Mouse (Mus musculus) frontal cortex, adult 2 months (tissue): ENCODE data around the gene Tent5a. TPM values are rescaled to one million over a fixed set of nuclear protein-coding genes. Genes with fewer than 3 reads are reported as not detected.

Experiments used
- DNase-seq, 2 experiments: peaks; one replicate each; pipeline ENCODE4 v3.0.0; 2022; ENCODE audit warnings: low spot score in 1 of 2; ENCODE audit errors: extremely low spot score in 1 of 2
- polyA plus RNA-seq: library from polyadenylated mRNA; depleted of rRNA; stranded (reverse); fragments of >200 nt; gene quantifications from 2 replicates; pipeline ENCODE4 v1.2.3, GENCODE M21; 2012; rRNA removed

Gene Tent5a
- 2.1 and 2.2 TPM in 2 replicates for polyA plus RNA-seq

- peak in 1 of 2 experiments; percentile 51 for DNase-seq
Observed at GRCm38 (mm10) chr9:85327242-85328211, at the start of gene Tent5a. TSS of gene Tent5a (minus strand) at chr9:85327348.

DNA sequence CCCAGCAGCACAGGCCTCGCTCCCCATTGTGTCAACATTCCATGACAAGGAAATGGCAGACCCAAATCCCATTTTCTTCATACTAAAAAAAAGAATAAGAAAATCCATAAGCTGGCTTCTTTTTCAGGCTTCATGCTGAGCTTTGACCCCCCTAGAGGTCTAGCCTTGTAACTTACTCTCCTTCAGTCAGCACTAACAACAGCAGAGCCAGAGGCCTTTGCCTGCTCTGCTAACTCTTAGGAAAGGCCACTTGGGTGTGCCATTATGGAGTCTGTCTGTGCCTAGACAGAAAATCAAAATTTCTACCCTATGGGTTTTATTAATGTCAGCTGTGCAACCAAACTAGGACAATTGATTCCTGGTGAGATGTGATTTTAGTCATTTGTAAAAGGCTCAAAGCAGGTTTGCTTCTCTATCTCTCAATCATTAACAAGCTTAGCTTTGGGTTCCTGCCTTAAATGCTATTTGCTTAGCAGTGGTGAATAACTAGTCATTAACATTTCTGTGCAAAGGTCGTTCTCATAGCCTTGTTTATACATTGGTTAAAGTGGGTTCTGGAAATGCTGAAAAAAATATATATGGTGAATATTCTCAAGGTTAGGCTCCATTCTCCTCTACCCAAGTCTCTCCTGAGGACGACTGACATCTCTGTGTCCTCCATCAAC lies 49.6 kb upstream of the Tent5a start:
- DNase-seq = no peak

GRCm38 (mm10) chr9:85375152-85375551 lies 48.0 kb upstream of the Tent5a start:
- no peak for DNase-seq

DNA sequence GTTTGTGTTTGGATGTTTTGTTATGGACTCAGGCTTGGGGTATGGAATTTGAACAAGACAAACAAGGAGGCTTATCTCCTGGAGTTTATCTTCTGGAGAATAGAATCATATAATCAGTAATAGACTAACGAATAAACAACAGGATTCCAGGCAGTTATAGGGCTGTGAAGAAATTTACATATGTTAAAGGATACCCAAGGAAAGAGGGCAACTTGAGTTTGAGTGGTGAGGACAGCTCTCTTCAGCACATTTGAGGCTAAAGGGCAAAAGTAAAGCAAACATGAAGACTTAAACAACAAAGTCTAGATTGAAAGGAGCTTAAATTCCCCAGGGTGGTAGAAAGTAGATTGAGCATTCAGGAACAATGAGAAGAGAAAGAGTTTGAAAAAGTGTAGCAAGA lies 44.9 kb upstream of the Tent5a start:
- DNase-seq = no peak

- no peak for DNase-seq
Observed at GRCm38 (mm10) chr9:85369512-85369911, 42.4 kb upstream of the Tent5a start.

GRCm38 (mm10) chr9:85357154-85357860 lies 30.2 kb upstream of the Tent5a start:
- no peak for DNase-seq

- DNase-seq = no peak
Observed at GRCm38 (mm10) chr9:85355559-85355958, 28.4 kb upstream of the Tent5a start.

DNA sequence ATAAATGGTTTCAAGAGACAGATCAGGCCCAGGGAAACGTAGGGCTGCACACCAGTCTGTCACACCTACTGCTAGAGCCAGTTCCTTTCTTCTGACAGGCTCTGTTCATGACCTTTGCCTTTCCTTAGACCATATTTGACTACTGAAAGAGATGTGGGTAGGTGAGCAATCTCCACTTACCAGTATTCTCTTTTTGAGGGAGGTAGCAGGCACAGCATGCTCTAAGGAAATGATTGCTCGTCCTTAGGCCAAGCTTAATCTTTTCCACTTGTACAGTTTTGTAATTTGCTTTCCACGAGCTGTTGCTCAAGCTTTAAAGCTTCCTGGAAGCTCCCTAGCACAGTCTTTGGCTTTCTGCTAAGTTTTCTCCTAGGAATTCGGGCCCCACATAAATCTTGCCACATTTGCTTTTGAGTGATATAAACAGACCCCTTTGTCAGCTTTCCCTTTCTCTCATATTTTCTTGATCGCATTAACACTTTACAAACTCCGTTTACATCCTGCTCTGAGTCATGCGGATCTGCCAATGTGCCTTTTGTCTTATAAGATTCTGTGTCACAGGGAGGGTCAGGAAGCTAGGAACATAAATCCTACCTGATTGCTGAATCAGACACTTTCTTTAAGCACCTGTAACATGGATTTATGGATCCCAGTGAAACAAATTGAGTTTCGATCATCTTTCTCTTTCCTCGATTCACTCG lies 20.8 kb upstream of the Tent5a start:
- DNase-seq = no peak

DNA sequence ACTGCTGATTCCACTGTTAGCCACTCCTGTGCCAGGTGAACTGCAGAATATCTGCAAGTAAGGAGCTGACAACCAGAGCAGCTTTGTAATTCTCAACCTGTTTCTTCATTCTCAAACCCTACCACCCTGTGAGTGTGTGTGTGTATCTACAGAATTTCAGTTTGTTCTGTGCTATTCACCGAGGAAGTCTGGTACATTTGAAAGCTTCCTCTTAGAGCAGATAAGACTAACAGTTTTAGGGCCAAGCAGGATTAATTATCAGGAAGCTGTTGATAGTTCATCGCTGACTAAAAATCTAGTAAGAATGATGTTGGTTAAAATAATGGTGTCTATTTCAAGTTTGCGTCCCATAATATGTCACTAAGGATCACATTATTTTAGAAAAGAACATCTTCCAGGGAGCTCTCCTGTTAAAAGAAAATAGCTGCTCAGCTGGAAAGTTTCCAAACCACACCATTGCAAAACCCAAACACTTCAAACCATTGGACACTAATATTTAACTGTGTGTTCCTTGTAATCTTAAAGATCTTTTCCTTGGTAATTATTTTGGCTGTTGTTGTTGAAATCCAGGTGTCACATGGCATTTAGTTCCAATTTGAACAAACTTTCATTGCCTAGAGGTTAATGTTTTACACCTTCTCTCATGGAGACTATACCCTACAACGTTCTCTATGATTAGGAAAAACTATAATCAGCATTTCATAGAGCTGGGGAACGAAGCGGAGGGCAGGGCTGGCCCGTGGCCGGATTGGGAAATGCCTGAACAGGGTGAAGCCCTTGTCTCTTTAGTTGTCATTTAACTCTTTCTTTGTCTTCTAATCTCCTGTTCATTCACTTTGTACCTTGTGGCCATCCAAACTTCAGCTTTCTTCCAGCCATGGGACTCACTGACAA lies 16.0 kb upstream of the Tent5a start:
- DNase-seq = no peak

DNA sequence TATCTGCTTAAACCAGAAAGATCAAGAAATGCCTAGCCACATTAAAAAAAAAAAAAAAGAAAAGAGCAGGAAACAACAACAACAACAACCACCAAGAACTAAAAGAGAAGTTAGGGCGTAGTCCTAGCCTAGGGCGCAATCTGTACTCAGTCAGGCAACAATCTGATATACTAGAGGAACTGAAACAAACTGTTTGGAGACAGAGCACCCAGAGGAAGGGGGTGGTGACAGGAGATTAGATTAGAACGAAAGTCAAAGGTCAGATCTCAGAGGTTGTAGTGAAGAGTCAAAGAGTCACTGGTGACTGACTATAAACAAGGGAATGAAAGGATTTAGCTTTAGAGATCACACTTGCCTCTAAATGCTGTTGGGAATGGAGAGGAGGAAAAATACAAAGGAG lies 13.2 kb upstream of the Tent5a start:
- DNase-seq = no peak

DNA sequence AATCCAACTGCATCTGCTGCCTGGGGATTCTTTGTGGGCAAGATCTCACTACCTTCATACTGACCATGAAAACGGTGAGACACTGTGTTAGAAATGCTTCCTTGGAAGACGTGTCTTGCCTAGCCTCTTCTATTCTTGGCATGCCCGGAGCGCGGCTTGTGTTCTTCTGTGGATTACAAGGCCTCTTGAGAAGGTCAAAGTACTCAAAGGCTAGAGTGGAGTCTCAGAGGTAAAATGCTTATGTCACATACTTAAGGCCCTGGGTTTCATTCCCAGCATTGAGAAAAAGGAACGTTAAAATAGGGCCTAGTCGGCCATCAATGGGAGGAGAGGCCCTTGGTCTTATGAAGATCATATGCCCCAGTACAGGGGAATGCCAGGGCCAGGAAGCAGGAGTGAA lies 8.9 kb upstream of the Tent5a start:
- DNase-seq = no peak

DNA sequence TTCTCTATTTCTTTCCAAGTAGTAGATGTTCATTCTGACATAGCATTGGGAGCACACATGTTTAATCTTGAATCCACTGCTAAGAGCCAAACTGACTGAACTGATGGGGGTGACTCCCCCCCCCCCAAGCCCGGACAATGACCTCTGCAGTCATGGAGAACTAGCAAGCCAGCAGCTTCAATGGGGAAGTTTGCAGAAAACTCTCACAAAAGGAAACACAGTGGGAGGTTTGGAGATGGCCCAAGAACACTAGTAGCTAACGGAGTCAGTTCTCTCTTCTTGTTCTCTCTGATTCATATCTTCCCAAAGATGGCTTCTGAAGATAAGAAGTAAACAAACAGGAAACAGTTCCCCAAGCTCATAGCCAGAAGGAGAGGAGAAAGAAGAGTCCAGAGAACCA lies 4.4 kb upstream of the Tent5a start:
- no peak for DNase-seq

- peak; percentile 53 to 89 for DNase-seq
Observed at GRCm38 (mm10) chr9:85328259-85328658, 1.1 kb upstream of the Tent5a start.

DNA sequence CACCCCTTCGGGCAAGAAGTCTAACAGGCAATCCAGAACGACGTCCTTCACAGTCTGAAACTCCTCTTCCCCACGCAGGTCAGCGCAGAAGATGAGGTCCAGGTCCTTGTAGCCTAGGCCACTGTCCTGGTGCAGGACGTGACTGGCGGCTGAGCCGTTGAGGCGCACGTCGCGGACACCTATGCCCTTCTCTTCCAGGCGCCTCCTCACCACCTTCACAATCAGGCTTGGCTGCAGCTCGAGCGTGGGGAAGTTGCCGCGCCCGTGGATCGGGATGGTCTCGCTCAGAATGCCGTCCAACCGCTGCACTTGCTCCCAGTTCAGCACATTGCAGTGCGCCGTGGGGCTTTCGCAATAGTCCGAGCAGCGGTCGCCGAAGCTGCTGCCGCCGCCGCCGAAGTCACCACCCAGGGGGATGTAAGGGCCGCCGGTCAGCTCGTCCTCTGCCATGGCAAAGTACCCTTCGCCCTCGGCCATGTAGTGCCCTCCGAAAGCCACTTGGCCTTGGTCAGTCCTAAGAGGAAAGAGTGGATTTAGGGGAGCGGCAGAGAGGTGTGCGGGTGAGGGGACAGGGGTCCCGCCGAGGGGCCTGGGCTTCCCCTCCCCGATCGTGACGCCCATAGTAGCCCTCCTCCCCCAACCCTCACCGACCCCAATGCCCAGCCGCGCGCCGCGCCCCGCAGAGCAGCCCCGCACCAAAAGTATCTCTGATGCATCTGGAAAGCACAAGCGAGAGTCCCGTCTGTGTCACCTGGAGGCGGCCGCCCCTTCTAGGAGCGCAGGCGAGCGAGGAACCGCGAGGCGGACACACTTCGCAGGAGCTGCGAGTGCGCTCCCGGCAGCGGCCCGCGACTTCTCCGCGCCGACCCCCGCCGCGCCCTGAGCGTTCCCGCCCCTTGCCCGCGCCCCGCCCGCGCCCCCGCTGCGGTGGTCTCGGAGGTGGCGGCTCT lies 581 bp downstream of the Tent5a start:
- DNase-seq = no peak

DNA sequence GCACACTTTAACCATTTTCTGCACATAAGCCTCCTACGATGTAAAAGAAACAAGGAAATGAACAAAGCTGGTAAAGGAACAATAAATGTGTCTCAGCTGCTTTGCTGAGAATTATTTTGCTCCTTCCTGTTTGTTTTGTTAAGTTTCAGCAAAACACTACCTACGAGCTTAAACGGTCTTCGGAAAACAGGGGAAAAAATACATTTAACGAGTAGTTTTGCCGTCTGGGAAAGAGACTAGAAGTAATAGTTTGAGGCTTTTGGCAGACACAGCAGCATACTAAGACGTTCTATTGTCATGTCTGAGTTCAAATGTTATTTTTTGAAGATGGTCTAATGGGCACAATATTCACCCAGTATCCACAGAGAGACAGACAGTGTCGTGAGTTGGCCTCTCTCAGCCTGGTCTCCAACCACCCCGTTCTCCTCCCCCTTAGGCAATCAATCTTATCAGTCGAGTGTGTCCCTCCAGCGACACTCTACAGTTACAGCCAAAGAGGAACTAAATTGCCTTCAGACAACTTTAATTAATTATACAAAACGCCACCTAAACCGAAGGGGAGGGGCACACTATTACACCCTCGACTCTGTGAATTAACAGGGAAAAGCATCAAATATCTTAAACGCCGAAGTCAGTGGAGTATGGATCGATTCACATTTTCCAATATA lies 1.8 kb downstream of the Tent5a start:
- no peak for DNase-seq

- no peak for DNase-seq
Observed at GRCm38 (mm10) chr9:85324158-85324875, 2.8 kb downstream of the Tent5a start.
